Mouse (Mus musculus) gastrocnemius, postnatal 10 days (tissue): ENCODE measurements around the gene Lrmda. TPM values are rescaled to one million over a fixed set of nuclear protein-coding genes. Genes with fewer than 3 reads are reported as not detected.

ENCODE experiments used
- DNase-seq: peaks from one replicate; pipeline ENCODE4 v3.0.0; 2021; ENCODE audit warnings: mixed read lengths
- total RNA-seq, 2 experiments: library from RNA; stranded (reverse); gene quantifications; 2 replicates each; pipeline ENCODE4 v1.2.3; 2021

The Lrmda gene
- total RNA-seq, 2 experiments from 2014 or later = 1.2 to 1.9 TPM

GRCm38 (mm10) chr14:22807726-22808594 is 788.4 kb downstream of the Lrmda start:
- DNase-seq = peak; percentile 55

- DNase-seq = no peak
Measured at GRCm38 (mm10) chr14:22808595-22809166, 789.2 kb downstream of the Lrmda start.

GRCm38 (mm10) chr14:22809229-22809628 is 789.7 kb downstream of the Lrmda start:
- no peak for DNase-seq

GRCm38 (mm10) chr14:22810531-22810930 is 791.0 kb downstream of the Lrmda start:
- DNase-seq = no peak

- no peak for DNase-seq
Measured at GRCm38 (mm10) chr14:22812824-22813223, 793.3 kb downstream of the Lrmda start.

GRCm38 (mm10) chr14:22813389-22813788 is 793.9 kb downstream of the Lrmda start:
- DNase-seq = no peak

- DNase-seq = no peak
Measured at GRCm38 (mm10) chr14:22814811-22815345, 795.4 kb downstream of the Lrmda start.

GRCm38 (mm10) chr14:22817346-22818201 is 798.1 kb downstream of the Lrmda start:
- DNase-seq = peak; percentile 44

- no peak for DNase-seq
Measured at GRCm38 (mm10) chr14:22818202-22818530, 798.7 kb downstream of the Lrmda start.

GRCm38 (mm10) chr14:22822942-22823341 is 803.4 kb downstream of the Lrmda start:
- DNase-seq = no peak

GRCm38 (mm10) chr14:22826825-22827224 is 807.3 kb downstream of the Lrmda start:
- no peak for DNase-seq

GRCm38 (mm10) chr14:22837058-22837457 is 817.5 kb downstream of the Lrmda start:
- DNase-seq = no peak

GRCm38 (mm10) chr14:22841136-22841535 is 821.6 kb downstream of the Lrmda start:
- DNase-seq = no peak

GRCm38 (mm10) chr14:22844006-22844405 is 824.5 kb downstream of the Lrmda start:
- DNase-seq = no peak

GRCm38 (mm10) chr14:22845401-22845800 is 825.9 kb downstream of the Lrmda start:
- DNase-seq = no peak

GRCm38 (mm10) chr14:22847011-22847786 is 827.7 kb downstream of the Lrmda start:
- no peak for DNase-seq

GRCm38 (mm10) chr14:22849108-22849507 is 829.6 kb downstream of the Lrmda start:
- DNase-seq = no peak

- no peak for DNase-seq
Measured at GRCm38 (mm10) chr14:22860631-22861030, 841.1 kb downstream of the Lrmda start.

GRCm38 (mm10) chr14:22864132-22864531 is 844.6 kb downstream of the Lrmda start:
- no peak for DNase-seq

- no peak for DNase-seq
Measured at GRCm38 (mm10) chr14:22874584-22874983, 855.1 kb downstream of the Lrmda start.

- no peak for DNase-seq
Measured at GRCm38 (mm10) chr14:22887182-22887581, 867.7 kb downstream of the Lrmda start.

GRCm38 (mm10) chr14:22899312-22899711 is 879.8 kb downstream of the Lrmda start:
- DNase-seq = no peak
